Mouse (Mus musculus) intestine, postnatal 0 days (tissue): ENCODE results near the gene Ryr3. TPM values are rescaled to one million over a fixed set of nuclear protein-coding genes. Genes with fewer than 3 reads are reported as not detected.

Source experiments
- ATAC-seq: fragments of 200-750 bp; cut with Nextera tagmentation; 2 replicates; pipeline ENCODE4 v1.8.0; 2017; ENCODE audit warnings: mild to moderate bottlenecking, moderate TSS enrichment, moderate library complexity
- H3K27ac ChIP-seq: fragments of 300-500 bp; sonication (generic); 2 replicates; pipeline ENCODE4 v1.5.1; 2014; ENCODE audit warnings: mild to moderate bottlenecking, low read depth, low read length, moderate library complexity
- H3K27me3 ChIP-seq: fragments of 300-500 bp; sonication (generic); replicated peaks from 2 replicates; pipeline ENCODE4 v1.6.1; 2014; ENCODE audit warnings: low read length, mixed read lengths; ENCODE audit not compliant: control insufficient read depth, insufficient read depth
- H3K36me3 ChIP-seq: fragments of 300-500 bp; sonication (generic); 2 replicates; pipeline ENCODE4 v1.6.1; 2014; ENCODE audit warnings: mild to moderate bottlenecking, moderate library complexity; ENCODE audit not compliant: control insufficient read depth, insufficient read depth
- H3K4me1 ChIP-seq: fragments of 300-500 bp; sonication (generic); replicated peaks from 2 replicates; pipeline ENCODE4 v1.6.1; 2014; ENCODE audit warnings: antibody characterized with exemption, low read length, mixed read lengths; ENCODE audit not compliant: control insufficient read depth, insufficient read depth
- H3K4me2 ChIP-seq: fragments of 300-500 bp; sonication (generic); replicated peaks from 2 replicates; pipeline ENCODE4 v1.6.1; 2014; ENCODE audit warnings: low read depth, mild to moderate bottlenecking, moderate library complexity
- H3K4me3 ChIP-seq: fragments of 300-500 bp; sonication (generic); 2 replicates; pipeline ENCODE4 v1.5.1; 2014; ENCODE audit warnings: low read depth, low read length
- H3K9ac ChIP-seq: fragments of 300-500 bp; sonication (generic); 2 replicates; pipeline ENCODE4 v1.6.1; 2014; ENCODE audit warnings: mild to moderate bottlenecking, low read depth, low read length
- H3K9me3 ChIP-seq: fragments of 300-500 bp; sonication (generic); 2 replicates; pipeline ENCODE4 v1.6.1; 2016; ENCODE audit warnings: mixed run types; ENCODE audit not compliant: control insufficient read depth
- CTCF ChIP-seq: sonication (generic); IDR thresholded peaks from 2 replicates; pipeline ENCODE4 v1.5.1; 2016; ENCODE audit warnings: low read depth, mild to moderate bottlenecking, control low read depth, antibody characterized with exemption, moderate library complexity
- WGBS: fragments of 180-500 bp; shearing (Covaris S2); extraction: QIAGEN DNeasy Blood & Tissue Kit; methylation state at CpG from one replicate; pipeline ENCODE4 v1.1.7; 2014; 5-methylcytosine and 5-hydroxymethylcytosine counted together
- polyA plus RNA-seq: library from polyadenylated mRNA; unstranded; fragments of >200 nt; fragmentation: Nextera tagmentation; extraction: Ambion mirVana; gene quantifications from 2 replicates; pipeline ENCODE4 v1.2.1, GENCODE M21; 2015

Gene Ryr3
- polyA plus RNA-seq, 1 experiment from 2014 or later: 0.73 TPM

DNA sequence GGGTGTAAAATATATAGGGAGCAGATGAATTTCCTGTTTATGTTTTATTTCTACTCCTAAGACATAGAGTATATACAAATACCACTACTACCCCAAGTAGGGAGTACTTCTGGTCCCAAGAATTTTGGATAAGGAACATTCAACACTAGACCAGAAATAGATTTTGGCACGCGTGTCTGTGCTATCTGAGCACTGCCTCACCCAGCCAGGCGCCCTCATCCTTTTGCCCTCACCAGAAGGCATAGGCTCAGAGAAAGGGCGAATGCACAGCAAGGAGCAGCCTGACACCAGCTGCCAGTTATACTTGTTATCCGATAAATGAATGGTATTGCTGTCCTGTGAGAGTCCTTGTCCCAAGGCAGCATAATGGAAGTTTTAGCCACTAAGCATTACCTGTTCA lies 579.7 kb downstream of the Ryr3 start:
- no peak for TF ChIP-seq CTCF
- 82% methylated on average over 5 of the region's 5 CpGs for WGBS
- no peak overlapping the region for H3K27ac ChIP-seq
- no peak overlapping the region for H3K9ac ChIP-seq
- H3K4me3 ChIP-seq: no peak overlapping the region
- H3K4me1 ChIP-seq: no peaks in the 10 kb centered on the region
- 0 out of 2 replicates have a peak, but pooled peaks cover 4% of the 10 kb centered on the region for H3K36me3 ChIP-seq
- no peak overlapping the region for H3K4me2 ChIP-seq
- no peak for ATAC-seq
- no peaks in the 10 kb centered on the region for H3K9me3 ChIP-seq
- no peaks in the 10 kb centered on the region for H3K27me3 ChIP-seq

DNA sequence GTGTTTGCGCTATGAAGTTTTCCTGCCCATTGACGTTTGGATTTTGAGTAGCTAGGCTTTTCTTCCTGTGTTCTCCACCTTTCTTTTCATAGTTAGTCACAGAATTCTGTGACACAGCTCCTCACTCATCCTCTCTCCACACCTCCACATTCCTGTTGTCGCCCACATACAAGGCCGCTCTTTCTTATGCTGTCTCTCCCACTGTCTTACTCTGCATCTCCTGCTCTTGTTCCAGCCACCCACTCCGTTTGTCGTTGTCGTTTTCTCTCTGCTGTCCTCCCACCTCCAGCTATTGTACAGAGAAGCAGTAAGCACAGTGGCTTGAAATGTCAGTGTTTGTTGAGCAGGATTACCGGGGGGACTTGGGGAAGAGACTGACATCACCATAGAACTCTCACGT lies 584.4 kb downstream of the Ryr3 start:
- H3K9ac ChIP-seq: no peak overlapping the region
- H3K4me1 ChIP-seq: no peaks in the 10 kb centered on the region
- TF ChIP-seq CTCF: no peak
- WGBS: 88% methylated on average over 9 of the region's 9 CpGs
- no peak overlapping the region for H3K4me2 ChIP-seq
- H3K9me3 ChIP-seq: no peaks in the 10 kb centered on the region
- H3K27ac ChIP-seq: no peak overlapping the region
- no peaks in the 10 kb centered on the region for H3K27me3 ChIP-seq
- ATAC-seq: no peak
- no peak overlapping the region for H3K4me3 ChIP-seq
- H3K36me3 ChIP-seq: peaks cover 12% of the 10 kb centered on the region; the same call in 1 of the 2 replicates

DNA sequence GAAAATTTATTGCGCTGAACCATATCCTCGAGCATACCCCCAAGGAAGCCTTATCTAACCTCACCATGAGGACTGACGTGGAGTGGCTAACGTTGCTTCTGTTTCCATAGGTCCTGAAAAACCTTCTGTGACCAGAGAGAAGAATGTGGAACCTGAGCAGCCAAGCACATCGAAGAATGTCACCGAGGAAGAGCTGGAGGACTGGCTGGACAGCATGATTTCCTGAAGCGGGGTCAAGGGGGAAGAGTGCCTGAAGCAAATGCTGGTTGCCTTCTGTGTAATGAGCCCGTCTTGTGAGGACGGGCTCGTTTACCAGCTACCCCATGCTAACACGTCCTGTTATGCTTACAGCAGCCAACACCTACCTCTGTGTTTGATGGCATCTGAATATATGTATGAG lies 586.2 kb downstream of the Ryr3 start:
- TF ChIP-seq CTCF: no peak
- WGBS: 88% methylated on average over 11 of the region's 11 CpGs
- H3K27me3 ChIP-seq: no peaks in the 10 kb centered on the region
- H3K4me2 ChIP-seq: no peak overlapping the region
- H3K27ac ChIP-seq: no peak overlapping the region
- H3K4me3 ChIP-seq: no peak overlapping the region
- H3K9ac ChIP-seq: no peak overlapping the region
- no peaks in the 10 kb centered on the region for H3K9me3 ChIP-seq
- no peak for ATAC-seq
- H3K36me3 ChIP-seq: peaks cover 12% of the 10 kb centered on the region; the same call in 1 of the 2 replicates
- no peaks in the 10 kb centered on the region for H3K4me1 ChIP-seq

DNA sequence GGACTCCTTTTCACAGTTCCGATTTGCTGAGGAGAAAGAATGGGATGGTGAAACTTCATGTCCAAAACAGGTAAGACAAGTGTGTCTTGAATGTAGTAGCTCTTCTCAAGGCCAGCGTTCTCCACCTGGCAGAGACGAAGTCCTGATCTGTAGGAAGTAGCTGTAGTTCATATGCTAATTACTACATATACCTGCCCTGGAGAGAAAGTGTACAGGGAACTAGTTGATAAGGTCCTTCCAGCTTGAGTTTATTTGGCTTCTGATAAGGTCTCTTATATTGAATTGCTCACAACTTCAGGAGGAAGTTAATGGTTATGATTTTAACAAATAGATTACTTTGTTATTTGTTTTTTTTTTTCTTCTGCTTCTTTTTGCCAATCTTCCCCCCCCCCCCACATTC lies 591.7 kb downstream of the Ryr3 start:
- Histone ChIP-seq H3K36me3 (0 out of 2 replicates have a peak, but pooled peaks cover 5% of the 10 kb centered on the region), H3K4me1 (no peaks in the 10 kb centered on the region), H3K27me3 (no peaks in the 10 kb centered on the region), H3K4me3 (no peak overlapping the region), H3K9ac (no peak overlapping the region), H3K27ac (no peak overlapping the region), H3K9me3 (no peaks in the 10 kb centered on the region), H3K4me2 (no peak overlapping the region)
- WGBS: 42% methylated on average over 3 of the region's 3 CpGs
- ATAC-seq: 0 out of 2 replicates have a peak, but pooled peaks have one; percentile 41
- TF ChIP-seq CTCF: no peak

DNA sequence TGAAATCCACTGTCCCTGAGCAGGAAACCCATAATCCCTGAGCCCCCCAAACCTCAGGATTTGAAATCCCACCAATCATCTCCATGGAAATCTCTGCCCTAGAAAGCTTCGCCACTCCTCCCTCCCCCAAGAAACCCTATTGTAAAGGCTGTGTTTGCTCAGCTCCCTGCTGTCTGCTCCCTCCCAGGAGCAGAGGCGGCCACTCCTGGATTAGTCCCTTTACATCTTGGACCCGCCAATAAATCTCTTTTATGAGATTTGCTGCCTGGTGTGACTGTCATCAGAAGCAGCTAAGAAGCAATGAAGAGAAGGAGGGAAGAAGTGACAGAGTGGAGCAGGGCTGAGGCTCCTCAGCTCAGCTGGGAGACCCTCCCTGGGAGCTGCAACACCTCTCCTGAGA lies 599.7 kb downstream of the Ryr3 start:
- Histone ChIP-seq H3K36me3 (no peaks in the 10 kb centered on the region), H3K4me2 (no peak overlapping the region), H3K27me3 (no peaks in the 10 kb centered on the region), H3K9me3 (no peaks in the 10 kb centered on the region), H3K9ac (no peak overlapping the region), H3K4me3 (no peak overlapping the region), H3K4me1 (no peaks in the 10 kb centered on the region), H3K27ac (no peak overlapping the region)
- TF ChIP-seq CTCF: no peak
- 0 out of 2 replicates have a peak, but pooled peaks have one; percentile 22 for ATAC-seq
- WGBS: 24% methylated on average over 3 of the region's 3 CpGs

DNA sequence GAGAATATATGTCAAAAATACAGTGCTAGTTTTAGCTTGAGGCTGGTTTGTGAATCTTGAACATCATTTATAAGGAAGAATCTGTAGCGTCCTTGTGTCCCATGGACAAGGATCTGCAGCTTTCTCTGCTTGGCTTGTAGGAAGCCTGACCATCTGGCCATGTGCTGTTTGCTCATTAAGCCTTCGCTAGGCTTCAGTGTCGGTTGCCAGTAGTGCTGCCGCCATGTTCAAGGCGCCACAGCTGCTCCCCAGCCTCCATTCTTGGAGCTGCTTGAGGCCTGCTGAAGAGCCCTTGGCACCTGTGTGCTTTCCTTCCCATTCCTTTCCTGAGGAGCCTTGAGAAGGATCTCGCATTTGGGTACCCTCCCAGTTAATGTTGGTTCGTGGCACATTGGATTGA lies 602.5 kb downstream of the Ryr3 start:
- WGBS: 87% methylated on average over 7 of the region's 7 CpGs

DNA sequence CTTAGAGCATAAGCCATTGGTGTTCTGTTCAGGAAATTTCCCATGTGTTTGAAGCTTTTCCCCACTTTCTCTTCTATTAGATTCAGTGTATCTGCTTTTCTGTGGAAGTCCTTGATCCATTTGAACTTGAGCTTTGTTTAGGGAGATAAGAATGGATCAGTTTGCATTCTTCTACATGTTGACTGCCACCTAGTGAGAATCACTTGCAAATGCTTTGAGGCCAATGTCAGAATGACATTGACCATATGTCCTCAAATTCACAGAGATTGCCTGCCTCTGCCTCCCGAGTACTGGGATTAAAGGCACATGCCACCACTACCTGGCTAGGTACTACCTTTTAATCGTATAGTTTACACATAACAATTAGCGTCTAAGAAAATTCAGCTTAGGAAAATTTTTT lies 604.3 kb downstream of the Ryr3 start:
- Histone ChIP-seq H3K9ac (no peak overlapping the region), H3K36me3 (no peaks in the 10 kb centered on the region), H3K4me1 (no peaks in the 10 kb centered on the region), H3K9me3 (no peaks in the 10 kb centered on the region), H3K27me3 (no peaks in the 10 kb centered on the region), H3K27ac (no peak overlapping the region), H3K4me2 (no peak overlapping the region), H3K4me3 (no peak overlapping the region)
- peak; percentile 61 for TF ChIP-seq CTCF
- ATAC-seq: no peak
- WGBS: 73% methylated on average over 3 of the region's 3 CpGs

More for the DNA sequence above, 602.5 kb downstream of the Ryr3 start:
- no peak overlapping the region for H3K4me3 ChIP-seq
- ATAC-seq: no peak
- no peak overlapping the region for H3K9ac ChIP-seq
- H3K27me3 ChIP-seq: no peaks in the 10 kb centered on the region
- no peaks in the 10 kb centered on the region for H3K4me1 ChIP-seq
- no peak overlapping the region for H3K27ac ChIP-seq
- H3K9me3 ChIP-seq: no peaks in the 10 kb centered on the region
- no peaks in the 10 kb centered on the region for H3K36me3 ChIP-seq
- TF ChIP-seq CTCF: no peak
- no peak overlapping the region for H3K4me2 ChIP-seq
